Mouse (Mus musculus) heart, postnatal 10 days (tissue): ENCODE data around the gene Id1. TPM values are rescaled to one million over a fixed set of nuclear protein-coding genes. Genes with fewer than 3 reads are reported as not detected.

ENCODE experiments used
- DNase-seq, 2 experiments: peaks; one replicate each; pipeline ENCODE4 v3.0.0; 2021
- intact Hi-C: fragments of 180-260 bp; cut with DNase I; formaldehyde crosslinking; loops from one replicate; pipeline ENCODE4 v1.15.1; 2025
- total RNA-seq, 2 experiments: library from RNA; stranded (reverse); gene quantifications; 2 replicates each; pipeline ENCODE4 v1.2.3; 2021

Id1 gene
- 10 to 100 TPM; 72.9 to 84.2 TPM for total RNA-seq

DNA sequence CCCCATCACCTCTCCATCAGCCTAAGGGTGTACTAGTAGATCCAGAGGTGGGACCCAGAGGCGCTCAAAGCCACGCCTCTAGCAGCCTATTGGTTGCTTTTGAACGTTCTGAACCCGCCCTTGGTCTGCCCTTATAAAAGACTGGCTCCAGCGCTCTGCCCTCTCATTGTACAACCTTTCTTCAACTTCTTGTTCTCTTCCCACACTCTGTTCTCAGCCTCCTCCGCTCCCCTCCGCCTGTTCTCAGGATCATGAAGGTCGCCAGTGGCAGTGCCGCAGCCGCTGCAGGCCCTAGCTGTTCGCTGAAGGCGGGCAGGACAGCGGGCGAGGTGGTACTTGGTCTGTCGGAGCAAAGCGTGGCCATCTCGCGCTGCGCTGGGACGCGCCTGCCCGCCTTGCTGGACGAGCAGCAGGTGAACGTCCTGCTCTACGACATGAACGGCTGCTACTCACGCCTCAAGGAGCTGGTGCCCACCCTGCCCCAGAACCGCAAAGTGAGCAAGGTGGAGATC is at the start of gene Id1:
Gene Id1 (plus strand): TSS at position 162 of the 512 bp plus-strand sequence.
- intact Hi-C loops, result no loop called here

DNA sequence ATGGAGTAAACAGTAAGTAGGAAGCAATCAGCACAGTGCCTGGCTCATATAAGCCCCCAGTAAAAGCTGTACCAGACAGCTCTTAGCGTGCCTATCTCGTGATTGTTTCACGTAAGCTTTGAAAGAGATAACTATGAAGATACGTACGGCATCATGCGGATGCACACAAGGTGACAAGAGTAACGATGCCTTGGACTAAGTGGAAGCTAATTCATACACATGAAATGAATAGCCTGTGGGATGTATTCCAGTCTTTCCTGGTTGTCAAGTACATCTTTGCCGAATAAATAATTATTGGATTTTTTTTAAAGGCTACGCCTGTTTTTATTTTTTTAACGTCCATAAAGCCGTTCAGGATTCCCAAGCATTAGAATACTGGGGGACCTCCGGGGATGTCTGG is 49.7 kb upstream of the Id1 start:
- no peak for DNase-seq
- intact Hi-C loops, result no loop called here

More for the DNA sequence above, at the start of gene Id1:
- peak; percentile 92 for DNase-seq

DNA sequence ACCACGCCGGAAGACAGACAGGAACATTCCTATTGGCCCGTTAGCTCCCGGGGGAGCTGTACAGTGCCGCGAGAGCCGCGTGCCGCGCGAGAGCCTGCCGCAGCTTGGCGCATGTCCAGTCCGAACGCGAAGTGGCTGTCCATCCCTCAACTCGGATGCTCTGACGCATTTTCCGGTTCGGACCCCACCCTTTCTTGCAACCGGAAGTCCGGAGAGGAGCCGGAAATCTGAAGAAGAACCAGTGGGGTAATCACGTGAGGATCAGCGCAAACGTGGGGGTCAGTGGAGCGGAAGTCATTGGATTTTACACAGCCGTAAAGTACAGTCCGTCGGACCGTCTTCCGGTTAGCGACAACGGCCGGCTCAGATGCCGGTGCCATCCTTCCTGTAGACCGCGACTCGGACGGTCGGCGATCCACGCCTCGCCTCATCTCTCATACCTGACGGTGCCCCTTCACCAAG is 49.2 kb upstream of the Id1 start, which contains the start of gene Mcts2:
Gene Mcts2 (plus strand): TSS at position 230 of the 462 bp plus-strand sequence.
- DNase-seq, result peak; percentile 96
- intact Hi-C loops, result no loop called here

DNA sequence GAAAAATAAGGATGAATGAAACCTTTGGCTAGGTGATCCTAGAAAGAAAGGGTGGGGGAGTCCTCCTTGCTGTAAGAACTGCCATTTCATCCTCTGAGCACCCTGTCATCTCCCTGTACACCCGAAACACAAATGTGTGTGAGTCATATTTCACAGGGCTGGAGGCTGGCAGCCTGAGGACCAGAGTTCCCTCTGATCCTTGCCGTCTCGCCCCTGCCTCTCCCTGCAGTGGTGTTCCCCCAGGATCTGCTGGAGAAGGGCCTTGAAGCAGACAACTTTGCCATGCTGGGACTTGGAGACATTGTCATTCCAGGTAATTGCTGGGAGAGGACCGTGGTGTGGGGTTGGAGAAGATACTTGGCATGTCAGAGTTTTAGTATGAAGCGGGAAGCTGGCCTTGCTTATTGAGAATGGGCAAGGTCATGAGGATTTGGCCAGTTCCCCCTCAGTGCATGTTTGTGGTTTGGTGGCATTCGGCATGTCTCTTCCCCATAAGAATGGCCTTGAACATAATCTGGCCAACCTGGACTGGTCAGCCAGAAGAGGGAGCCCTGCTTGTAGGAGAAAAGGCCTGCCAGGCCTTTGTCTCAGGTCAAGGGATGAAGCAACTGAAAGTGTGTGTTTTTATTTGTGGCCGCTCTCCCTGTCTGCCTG is 44.4 kb upstream of the Id1 start:
- intact Hi-C loops, result loop anchor here (10.0 kb wide), 1 partner anchor 323 kb away; the partner anchor contains the start of gene Pdrg1
- peak in 1 of 2 experiments; percentile 42 for DNase-seq

DNA sequence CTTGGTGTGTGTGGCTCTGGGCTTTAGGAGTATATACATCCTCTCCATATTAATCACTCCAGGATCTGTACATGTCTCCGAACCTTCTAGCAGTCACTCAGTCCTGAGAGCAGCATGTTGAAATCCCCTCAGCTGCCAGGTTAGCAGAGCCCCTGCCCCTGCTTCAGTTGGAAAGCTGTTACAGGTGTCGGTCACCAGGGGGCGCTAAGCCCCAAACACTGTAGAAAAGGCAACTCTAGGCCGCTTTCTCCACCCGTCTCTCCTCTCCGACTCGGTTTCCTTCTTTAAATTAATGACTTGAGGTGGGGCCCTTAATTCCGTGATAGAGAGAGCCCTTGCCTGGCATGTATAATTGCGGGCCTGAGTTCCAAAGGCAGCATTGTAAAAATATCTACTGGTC is 42.8 kb upstream of the Id1 start:
- intact Hi-C loops, result loop anchor here (1.0 to 10.0 kb wide), 2 partner anchors 138 to 322 kb away; partner anchors contain the start of genes Bcl2l1 and Pdrg1
- peak; percentile 73 to 83 for DNase-seq

DNA sequence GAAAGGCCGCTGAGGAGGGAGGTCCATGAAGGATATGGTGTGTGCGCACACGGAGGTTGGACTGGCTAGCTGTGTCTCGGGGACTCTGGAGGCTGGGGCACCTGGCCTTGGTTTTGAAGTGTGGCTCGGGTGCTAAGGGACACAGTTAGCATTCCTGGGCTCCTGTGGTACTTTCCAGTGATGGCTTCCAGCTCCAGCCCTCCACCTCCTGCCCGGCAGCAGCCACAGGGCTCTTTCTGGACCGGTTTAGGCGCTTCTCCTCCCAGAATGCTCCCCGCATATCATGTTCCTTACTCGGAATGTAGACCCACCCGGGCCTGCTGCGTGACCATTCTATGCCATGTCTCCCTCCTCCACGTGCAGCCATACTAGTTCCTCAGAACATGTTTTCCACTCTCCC is 42.3 kb upstream of the Id1 start:
- no peak for DNase-seq
- intact Hi-C loops, result loop anchor here (1.0 to 10.0 kb wide), 2 partner anchors 138 to 321 kb away; partner anchors contain the start of genes Bcl2l1 and Pdrg1

DNA sequence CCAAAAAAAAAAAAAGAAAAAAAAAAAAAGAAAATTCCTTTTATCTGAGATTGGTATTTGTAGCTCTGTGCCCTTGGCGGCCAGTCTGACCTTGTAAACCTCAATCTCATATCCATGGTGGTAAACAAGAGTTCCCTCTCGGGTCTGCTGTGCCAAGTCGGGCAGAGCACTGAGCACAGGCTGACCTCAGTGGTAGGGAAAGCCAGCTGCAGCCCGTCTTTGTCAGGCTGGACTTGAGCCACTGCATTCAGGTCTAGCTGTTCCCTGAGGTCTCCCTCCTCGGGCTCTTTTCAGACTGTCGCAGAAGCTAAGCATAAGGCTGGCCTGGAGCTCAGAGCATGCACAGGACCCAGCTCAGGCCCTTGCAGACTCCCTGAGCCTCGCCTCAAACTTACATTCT is 41.3 kb upstream of the Id1 start:
- intact Hi-C loops, result loop anchor here (10.0 kb wide), 1 partner anchor 320 kb away; the partner anchor contains the start of gene Pdrg1
- DNase-seq, result peak; percentile 53 to 58

DNA sequence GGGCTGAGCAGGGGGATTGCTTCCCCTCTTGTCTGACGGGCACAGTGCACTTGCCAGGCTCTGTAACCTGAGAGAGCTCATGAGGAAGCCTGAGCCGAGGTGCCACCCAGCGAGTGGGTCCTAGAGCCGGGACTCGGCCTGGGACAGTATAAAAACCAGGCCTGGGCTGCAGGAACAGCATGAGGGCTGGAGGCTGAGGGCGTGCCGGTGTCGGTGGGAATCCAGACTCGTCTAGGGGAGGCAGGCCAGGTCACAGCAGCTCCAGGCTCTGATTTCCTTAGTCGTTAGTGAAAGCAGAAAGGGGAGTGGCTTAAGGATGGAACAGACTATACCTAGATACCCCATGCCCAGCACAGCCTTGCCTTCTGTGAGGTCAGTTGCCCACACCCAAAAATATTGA is 40.0 kb upstream of the Id1 start:
- DNase-seq, result no peak

DNA sequence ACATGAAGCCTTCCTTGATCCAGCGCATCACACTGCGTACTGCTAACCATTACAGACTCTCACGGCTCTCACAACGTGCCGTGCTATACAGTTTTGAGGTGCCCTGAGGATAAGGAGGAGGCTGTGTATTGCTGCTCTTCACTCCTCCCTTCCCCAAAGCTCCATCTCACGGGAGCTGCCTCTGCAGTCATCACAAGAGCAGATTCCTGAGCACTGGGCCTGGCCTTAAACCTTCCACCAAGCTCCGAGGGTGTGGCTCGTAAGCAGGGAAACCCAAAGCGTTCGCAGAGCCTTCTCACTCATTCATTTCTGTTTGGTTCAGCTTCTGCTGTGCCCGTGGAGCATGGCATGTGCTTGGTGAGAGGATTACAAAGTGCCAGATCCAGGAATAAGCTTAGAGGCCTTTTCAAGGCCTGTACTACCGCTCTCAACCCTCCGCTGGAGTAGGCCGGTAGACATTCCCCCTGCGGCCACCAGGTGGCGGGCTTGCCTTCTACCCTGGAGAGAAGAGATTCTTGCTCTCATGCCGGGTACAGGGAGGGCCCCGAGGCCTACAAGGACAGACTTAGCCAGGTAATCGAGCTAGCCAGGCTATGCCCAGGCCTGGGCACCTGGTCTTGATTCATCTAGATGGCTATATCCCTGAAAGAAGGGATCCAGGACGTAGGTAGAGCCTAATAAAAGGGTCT is 39.4 kb upstream of the Id1 start:
- DNase-seq, result peak; percentile 94 to 95
- intact Hi-C loops, result loop anchor here (1.0 to 10.0 kb wide), 4 partner anchors 27 to 318 kb away; partner anchors contain the start of genes H13 and Pdrg1

More for the DNA sequence above, 40.0 kb upstream of the Id1 start:
- intact Hi-C loops, result loop anchor here (1.0 to 10.0 kb wide), 3 partner anchors 27 to 319 kb away; partner anchors contain the start of genes H13 and Pdrg1

DNA sequence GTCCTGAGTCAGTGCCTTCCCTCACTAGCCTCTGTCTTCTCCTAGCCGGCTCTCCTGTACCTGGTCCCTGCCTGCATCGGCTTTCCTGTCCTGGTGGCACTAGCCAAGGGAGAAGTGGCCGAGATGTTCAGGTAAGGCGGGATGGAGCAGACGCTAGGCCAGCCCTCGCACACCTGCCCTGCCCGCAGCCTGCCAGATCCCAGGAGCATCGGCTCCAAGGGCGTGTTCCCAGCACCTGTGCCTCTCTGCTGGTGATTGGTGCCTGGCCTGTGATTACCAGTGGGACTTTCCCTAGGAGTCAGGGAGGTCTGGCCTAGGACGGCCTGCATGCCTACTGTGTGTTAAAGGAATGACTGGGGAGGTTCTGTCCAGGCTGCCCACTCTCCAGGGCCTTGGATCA is 35.9 kb upstream of the Id1 start:
- intact Hi-C loops, result no loop called here
- DNase-seq, result no peak

DNA sequence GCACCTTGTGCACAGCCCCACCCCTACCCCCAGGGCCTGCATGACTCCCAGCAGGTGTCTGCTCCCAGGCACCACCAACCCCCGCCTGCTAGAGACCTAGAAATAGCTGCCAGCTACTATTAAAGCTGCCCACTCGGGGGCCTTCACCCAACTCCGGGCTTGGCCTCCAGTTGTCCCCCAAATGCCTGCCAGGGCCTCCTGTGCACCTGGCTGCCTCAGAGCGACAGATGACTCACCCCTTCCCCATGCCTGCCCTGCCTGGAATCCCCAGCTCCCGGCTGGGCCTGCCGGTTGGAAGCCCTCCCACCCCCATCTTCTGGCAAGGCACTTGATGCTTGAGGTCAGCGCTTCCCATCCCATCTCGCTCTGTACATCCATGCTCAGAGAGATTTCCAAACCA is 35.3 kb upstream of the Id1 start:
- intact Hi-C loops, result no loop called here
- no peak for DNase-seq

DNA sequence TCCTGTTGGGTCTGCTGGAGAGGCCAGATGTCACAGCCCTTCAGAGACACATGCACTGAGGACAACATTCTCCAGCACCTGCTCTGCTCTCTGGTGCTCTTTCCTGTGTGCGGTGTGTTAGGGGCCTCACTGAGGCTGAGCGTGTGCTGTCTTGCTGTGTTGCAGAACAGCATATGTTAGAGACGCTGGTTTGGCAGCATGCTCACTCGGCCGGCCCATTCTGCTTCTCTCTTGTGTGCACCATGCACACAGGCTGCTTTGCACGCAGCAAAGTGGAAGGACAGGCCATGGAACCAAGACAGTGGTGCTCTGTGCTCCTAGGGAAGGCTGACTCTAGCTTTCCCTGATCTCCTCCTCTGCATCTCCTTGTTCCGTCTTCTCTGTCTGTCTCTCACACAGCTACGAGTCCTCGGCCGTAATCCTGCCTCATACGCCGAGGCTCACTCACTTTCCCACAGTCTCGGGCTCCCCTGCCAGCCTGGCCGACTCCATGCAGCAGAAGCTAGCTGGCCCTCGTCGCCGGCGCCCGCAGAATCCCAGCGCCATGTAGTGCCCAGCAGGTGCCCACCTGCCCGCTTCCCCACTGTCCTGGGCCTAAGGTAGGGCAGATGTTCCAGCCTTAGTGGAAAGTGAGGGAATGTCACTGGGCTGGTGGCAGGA is 32.3 kb upstream of the Id1 start:
- intact Hi-C loops, result no loop called here
- no peak for DNase-seq

DNA sequence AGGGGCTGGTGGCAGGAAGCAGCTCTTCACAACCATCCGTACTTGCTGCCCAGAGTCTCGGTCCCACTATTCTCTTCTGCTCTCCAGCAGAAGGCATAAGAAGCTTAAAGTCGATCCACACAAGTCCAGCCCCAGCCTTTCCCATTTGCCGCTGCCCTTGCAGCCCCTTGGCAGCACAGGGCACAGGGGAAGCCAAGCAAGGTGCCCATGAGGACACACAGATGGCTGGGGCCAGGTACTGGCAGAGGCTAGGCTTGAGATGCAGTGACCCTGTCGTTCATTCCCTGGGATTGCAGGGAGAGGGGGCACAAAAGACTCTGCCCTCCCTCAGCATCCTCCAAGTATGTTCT is 31.8 kb upstream of the Id1 start:
- DNase-seq, result no peak
- intact Hi-C loops, result no loop called here

DNA sequence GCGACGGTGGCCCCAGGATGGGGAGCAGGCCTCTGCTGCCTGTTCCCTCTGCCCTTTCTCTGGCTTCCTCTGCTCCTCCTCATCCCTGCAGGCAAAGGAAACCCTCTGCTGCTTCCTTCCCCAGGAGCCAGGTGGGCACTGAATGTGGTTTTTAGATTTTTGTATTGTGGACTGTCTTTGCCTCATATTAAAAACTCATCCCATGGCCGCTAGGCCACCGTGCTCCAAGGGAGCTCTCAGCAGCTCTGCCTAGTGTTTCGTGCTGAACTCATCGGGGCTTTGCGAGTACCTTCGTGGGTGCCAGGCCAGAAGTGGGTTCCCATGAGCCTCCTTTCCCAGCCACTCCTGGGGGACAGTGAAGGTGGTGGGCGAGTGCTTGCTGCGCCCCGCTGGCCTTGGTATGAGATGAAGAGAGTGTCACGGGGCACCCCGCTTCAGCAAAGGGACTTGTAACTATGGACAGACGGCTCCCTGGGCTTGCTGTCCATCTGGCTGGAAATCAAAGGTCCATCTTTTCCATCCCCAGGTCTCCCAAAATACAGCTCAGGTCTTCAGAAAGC is 31.2 kb upstream of the Id1 start:
- no peak for DNase-seq
- intact Hi-C loops, result no loop called here

DNA sequence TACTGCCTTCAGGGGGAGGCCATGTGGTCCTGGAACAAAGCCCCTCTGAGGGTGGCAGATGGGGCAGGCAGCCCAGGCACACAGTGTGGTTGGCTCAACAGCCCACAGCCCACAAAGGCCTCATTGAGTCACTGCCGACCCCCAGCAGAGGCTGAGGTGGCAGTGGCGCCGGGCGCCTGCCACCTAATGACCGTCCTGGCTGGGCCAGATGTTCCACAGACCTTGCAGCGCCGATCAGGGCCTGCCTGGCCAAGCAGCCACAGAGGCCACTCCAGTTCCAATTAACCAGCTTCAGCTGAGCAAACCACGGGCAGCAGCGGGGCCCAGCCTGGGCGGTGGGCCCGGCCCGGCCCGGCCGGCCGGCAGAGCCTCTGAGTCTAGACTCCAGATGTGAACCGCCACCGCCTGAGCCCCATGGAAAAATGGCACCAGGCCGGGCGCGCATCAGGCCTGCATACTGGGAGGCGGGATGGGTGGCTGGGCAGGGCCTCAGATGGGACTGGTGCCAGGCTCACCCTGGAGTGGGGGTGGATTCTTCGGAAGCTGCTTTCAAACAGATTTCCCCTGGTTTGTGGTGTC is 30.0 kb upstream of the Id1 start:
- DNase-seq, result peak; percentile 62 to 69
- intact Hi-C loops, result no loop called here

DNA sequence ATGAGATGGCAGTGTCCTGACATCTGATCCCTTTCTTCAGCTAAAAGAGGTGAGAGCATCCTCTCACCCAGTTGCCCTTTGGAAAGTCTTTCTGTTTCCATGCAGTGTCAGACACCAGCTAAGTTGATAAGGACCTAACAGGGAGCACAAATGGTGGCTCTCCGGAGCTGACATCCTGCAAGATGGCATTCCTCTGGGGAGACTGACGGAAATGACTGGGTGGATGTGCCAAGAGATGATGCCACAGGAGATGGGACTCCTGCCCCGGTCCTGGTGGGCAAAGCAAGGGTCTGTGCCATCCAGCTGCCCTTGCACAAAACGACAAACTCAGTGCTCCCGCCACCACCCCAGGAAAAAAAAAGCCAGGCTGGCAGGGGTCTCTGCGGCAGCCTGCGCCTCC is 28.9 kb upstream of the Id1 start:
- DNase-seq, result no peak
- intact Hi-C loops, result loop anchor here (1.0 kb wide), 2 partner anchors 19 to 32 kb away; no protein-coding TSS in a partner anchor

DNA sequence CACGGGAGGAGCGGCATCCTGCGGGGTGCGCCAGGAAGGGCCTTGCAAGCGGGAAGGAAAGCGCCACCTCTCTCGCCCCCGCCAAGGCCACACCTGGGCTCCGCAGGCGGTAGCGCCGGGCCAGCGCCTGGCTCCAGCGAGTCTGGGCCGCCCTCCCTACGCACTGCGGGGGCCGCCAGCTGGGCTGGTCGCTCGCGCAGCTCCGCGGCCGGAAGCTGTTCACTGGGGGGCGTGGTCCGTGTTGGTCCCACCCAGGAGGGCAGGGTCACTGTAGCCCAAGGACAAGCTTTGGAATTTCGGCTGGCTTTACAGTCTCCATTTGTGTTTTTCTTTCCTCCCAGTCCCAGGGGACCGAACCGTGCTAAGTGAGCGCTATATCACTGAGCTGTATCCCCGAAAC is 28.4 kb upstream of the Id1 start:
- peak; percentile 96 for DNase-seq
- intact Hi-C loops, result loop anchor here (1.0 to 2.0 kb wide), 3 partner anchors 15 to 32 kb away; no protein-coding TSS in a partner anchor

DNA sequence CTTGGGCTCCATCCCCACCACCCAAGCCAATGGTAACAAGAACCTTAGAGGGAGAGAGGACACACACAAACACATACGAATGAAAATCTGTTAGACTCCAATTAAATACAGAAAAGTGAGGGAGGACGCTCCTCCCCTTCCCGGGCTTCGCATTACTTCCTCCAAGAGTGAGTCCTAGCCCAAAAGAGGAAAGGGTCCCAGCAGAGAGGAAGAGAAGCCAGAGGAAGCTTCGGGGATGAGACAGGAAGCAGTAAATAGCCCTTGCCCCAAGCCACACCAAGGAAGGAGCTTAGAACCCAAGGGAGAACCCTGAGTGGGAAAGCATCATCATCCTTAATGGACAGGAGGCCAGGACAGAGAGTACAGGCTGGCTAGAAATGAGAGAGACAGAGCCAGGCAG is 27.0 kb upstream of the Id1 start:
- intact Hi-C loops, result loop anchor here (2.0 kb wide), 1 partner anchor 14 kb away; no protein-coding TSS in a partner anchor

DNA sequence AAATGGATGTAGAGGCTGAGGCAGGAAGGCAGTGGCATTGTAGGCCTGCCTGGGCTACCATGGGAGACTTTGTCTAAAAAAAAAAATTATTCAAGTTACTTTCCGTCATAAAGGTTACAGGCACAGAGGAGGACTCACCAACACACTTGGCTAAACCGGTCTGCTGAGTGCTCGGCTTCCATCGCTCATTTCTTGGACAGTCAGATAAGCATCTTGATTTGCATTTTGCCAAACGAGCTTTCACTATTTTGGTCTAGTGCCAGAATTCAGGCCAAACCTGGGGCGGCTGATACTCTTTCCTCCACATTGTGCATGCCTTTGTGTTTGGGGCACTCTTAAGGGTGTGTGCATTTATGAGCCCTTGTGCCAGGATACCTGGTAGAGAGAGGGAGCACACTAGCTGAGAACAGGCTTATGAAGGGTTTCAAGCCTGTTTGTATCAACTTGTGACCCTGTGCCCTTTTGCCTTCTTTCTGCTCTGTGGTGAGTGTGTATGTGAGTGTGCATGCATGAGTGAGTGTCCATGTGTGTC is 19.7 kb upstream of the Id1 start:
- intact Hi-C loops, result no loop called here
- DNase-seq, result no peak

More for the DNA sequence above, 27.0 kb upstream of the Id1 start:
- no peak for DNase-seq

DNA sequence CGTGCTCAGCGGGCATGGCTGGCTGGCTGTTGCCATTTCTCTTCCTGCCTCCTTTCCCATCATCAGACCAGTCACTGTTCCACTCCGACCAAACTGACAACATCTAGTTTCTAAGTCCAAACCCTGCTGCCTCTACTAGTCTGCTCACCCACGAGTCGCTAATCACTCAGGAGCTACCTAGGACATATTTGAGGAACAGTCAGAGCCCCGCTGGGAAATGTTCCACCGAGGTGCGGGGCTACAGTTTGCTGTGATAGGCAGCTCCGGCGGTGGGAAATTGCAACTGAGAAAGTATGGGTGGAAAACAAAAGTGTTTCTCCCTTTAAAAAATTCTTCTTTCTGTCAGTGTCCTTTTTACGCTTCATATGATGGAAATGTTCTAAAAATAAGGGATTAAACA is 18.4 kb upstream of the Id1 start:
- intact Hi-C loops, result no loop called here
- no peak for DNase-seq
